Mouse (Mus musculus) macrophage (primary cell): ENCODE measurements around the gene Col6a5. TPM values are rescaled to one million over a fixed set of nuclear protein-coding genes. Genes with fewer than 3 reads are reported as not detected.

Experiments
- H3K27ac ChIP-seq: fragments of 350-480 bp; formaldehyde crosslinking; 2 replicates; pipeline ENCODE4 v1.9.0; 2021
- H3K36me3 ChIP-seq: fragments of 350-480 bp; formaldehyde crosslinking; 2 replicates; pipeline ENCODE4 v1.9.0; 2021; ENCODE audit errors: inconsistent target
- H3K4me3 ChIP-seq: fragments of 350-480 bp; formaldehyde crosslinking; 2 replicates; pipeline ENCODE4 v1.9.0; 2021; ENCODE audit errors: inconsistent target
- H3K79me2 ChIP-seq: fragments of 350-480 bp; formaldehyde crosslinking; 2 replicates; pipeline ENCODE4 v1.9.0; 2021; ENCODE audit errors: inconsistent target
- WGBS: methylation state at CpG from one replicate; pipeline ENCODE4 v1.1.7; 2026; ENCODE audit warnings: inconsistent platforms; ENCODE audit not compliant: missing documents; 5-methylcytosine and 5-hydroxymethylcytosine counted together
- polyA plus RNA-seq: library from polyadenylated mRNA; stranded (reverse); fragments of 250-400 nt; gene quantifications from 3 replicates; pipeline ENCODE4 v1.2.4, GENCODE M21; 2018; ENCODE audit warnings: inconsistent platforms

The Col6a5 gene
- polyA plus RNA-seq, 1 experiment from 2014 or later, result not detected

- Histone ChIP-seq H3K4me3 (no peak overlapping the region), H3K36me3 (no peaks in the 10 kb centered on the region)
Measured at GRCm38 (mm10) chr9:105827076-105827647, 133.3 kb downstream of the Col6a5 start.

GRCm38 (mm10) chr9:105820711-105821110 lies 139.7 kb downstream of the Col6a5 start:
- Histone ChIP-seq H3K4me3 (no peak overlapping the region), H3K79me2 (no peaks in the 10 kb centered on the region), H3K27ac (no peak overlapping the region), H3K36me3 (no peaks in the 10 kb centered on the region)
- 88% methylated on average over 6 of the region's 6 CpGs for WGBS

More at GRCm38 (mm10) chr9:105827076-105827647, 133.3 kb downstream of the Col6a5 start:
- WGBS, result 80% methylated on average over 8 of the region's 8 CpGs
- H3K27ac ChIP-seq, result no peak overlapping the region
- no peaks in the 10 kb centered on the region for H3K79me2 ChIP-seq

DNA sequence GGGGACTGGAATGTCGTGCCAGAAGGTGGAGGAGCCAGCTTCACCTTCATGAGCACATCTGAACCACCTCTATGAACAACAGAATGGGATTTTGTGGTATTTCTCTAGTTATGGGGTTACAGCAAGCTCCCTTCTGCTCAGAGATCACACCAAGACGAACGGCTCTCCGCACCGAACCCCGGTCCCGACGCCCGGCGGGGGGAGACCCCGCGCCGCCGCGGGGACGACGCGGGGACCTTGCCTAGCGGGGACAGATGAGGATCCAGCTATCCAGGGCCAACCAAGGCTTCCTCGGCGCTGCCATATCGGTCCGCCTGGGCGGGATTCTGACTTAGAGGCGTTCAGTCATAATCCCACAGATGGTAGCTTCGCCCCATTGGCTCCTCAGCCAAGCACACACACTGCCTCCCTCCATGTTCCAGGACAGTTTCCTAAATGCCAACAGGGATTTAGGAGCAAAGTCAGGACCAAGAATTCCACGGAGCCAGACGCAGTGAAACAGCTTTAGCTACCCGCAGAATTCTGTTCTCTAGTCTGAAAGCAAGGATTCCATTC lies 141.2 kb downstream of the Col6a5 start:
- 76% methylated on average over 29 of the region's 29 CpGs for WGBS
- no peak overlapping the region for H3K4me3 ChIP-seq
- H3K27ac ChIP-seq, result no peak overlapping the region
- H3K79me2 ChIP-seq, result no peaks in the 10 kb centered on the region
- H3K36me3 ChIP-seq, result no peaks in the 10 kb centered on the region

- H3K79me2 ChIP-seq, result no peaks in the 10 kb centered on the region
- no peak overlapping the region for H3K4me3 ChIP-seq
- H3K27ac ChIP-seq, result no peak overlapping the region
- no peaks in the 10 kb centered on the region for H3K36me3 ChIP-seq
- 88% methylated on average over 5 of the region's 5 CpGs for WGBS
Measured at GRCm38 (mm10) chr9:105814436-105814835, 146.0 kb downstream of the Col6a5 start.

- WGBS, result 86% methylated on average over 7 of the region's 7 CpGs
- H3K27ac ChIP-seq, result no peak overlapping the region
- no peak overlapping the region for H3K4me3 ChIP-seq
- H3K79me2 ChIP-seq, result no peaks in the 10 kb centered on the region
- H3K36me3 ChIP-seq, result no peaks in the 10 kb centered on the region
Measured at GRCm38 (mm10) chr9:105811458-105811857, 149.0 kb downstream of the Col6a5 start.

- Histone ChIP-seq H3K4me3 (no peak overlapping the region), H3K36me3 (no peaks in the 10 kb centered on the region), H3K27ac (no peak overlapping the region), H3K79me2 (no peaks in the 10 kb centered on the region)
- 86% methylated on average over 17 of the region's 17 CpGs for WGBS
Measured at GRCm38 (mm10) chr9:105808920-105809505, 151.4 kb downstream of the Col6a5 start.

Other genes starting within 250 kb of the Col6a5 start
- gene Col6a6, start 132.5 kb downstream of the Col6a5 start, polyA plus RNA-seq, result not detected in 3 replicates
- not detected in 3 replicates for gene Col6a4, start 136.1 kb upstream of the Col6a5 start, polyA plus RNA-seq
- 0.34 to 0.83 TPM (median 0.61 TPM) in 3 replicates for gene Glyctk, start 197.5 kb upstream of the Col6a5 start, polyA plus RNA-seq
- 22.0 to 38.9 TPM (median 30.1 TPM) in 3 replicates for gene Wdr82, start 210.3 kb upstream of the Col6a5 start, polyA plus RNA-seq
- gene Ppm1m, start 239.1 kb upstream of the Col6a5 start, polyA plus RNA-seq, result 11.4 to 23.0 TPM (median 20.3 TPM) in 3 replicates
- gene Twf2, start 242.5 kb upstream of the Col6a5 start, polyA plus RNA-seq, result 37.5 to 79.0 TPM (median 76.6 TPM) in 3 replicates